Mouse (Mus musculus): ENCODE results near the gene Stard13. TPM values are rescaled to one million over a fixed set of nuclear protein-coding genes. Genes with fewer than 3 reads are reported as not detected.
A peak's percentile ranks its signal among the peaks of the same experiment; 100 is the strongest.

The Stard13 gene
- polyA plus RNA-seq, 1 experiment from 2014 or later = 4.2 TPM

DNA sequence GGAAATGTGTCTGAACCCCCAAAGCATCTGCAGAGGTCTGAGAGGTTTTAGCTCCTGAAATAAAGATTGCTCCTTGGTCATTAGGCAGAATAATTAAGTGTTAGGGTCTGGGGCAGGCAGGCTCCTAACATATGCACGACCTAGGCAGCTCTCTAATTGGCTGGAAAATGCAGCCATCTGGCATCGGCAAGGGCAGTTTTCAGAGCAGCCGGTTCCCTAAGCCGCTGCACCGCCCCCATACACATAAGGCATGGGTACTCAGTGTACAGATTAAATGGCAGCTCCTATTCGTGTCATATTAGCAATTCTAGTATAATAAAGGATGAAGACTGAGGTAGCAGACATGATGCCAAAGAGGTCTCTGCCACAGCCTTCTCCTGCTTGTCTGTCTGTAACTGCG is 206.5 kb downstream of the Stard13 start:
- H3K4me1 ChIP-seq = peaks cover 25% of the 10 kb centered on the region
- no peak overlapping the region for H3K27ac ChIP-seq (replicated peaks)
- WGBS = 45% methylated on average over 7 of the region's 7 CpGs

DNA sequence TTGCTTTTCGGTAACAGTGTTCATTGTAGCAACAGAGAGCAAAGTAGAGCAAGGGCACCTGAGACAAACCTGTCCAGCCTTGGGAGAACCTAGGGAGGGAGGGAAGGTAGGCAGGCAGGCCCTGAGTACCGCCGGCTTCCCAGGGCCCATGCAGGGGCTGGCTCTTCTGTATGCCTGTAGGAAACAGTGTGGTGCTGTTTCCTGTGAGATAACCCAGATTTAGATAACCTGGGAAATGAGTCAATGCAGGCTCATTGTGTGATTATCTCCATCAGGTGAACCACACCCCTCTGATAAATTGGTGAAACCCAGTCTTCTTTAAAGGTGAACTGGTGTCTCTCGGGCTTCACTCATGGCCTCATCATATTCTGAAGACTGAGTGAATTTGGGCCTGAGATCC is 207.6 kb downstream of the Stard13 start:
- Histone ChIP-seq H3K27me3 (replicated peaks; ENCODE audit: low read depth, poor library complexity, severe bottlenecking) (no peaks in the 10 kb centered on the region), H3K27ac (replicated peaks) (no peak overlapping the region), H3K4me3 (no peak overlapping the region), H3K9me3 (no peaks in the 10 kb centered on the region), H3K36me3 (replicated peaks) (no peaks in the 10 kb centered on the region), H3K4me1 (peaks cover 23% of the 10 kb centered on the region)
- no peak for DNase-seq (ENCODE audit: low spot score)
- WGBS = 89% methylated on average over 4 of the region's 4 CpGs

More for the DNA sequence above, 206.5 kb downstream of the Stard13 start:
- Histone ChIP-seq H3K4me3 (no peak overlapping the region), H3K27me3 (replicated peaks; ENCODE audit: low read depth, poor library complexity, severe bottlenecking) (no peaks in the 10 kb centered on the region), H3K9me3 (no peaks in the 10 kb centered on the region), H3K36me3 (replicated peaks) (no peaks in the 10 kb centered on the region)
- DNase-seq (ENCODE audit: low spot score) = peak; percentile 45

DNA sequence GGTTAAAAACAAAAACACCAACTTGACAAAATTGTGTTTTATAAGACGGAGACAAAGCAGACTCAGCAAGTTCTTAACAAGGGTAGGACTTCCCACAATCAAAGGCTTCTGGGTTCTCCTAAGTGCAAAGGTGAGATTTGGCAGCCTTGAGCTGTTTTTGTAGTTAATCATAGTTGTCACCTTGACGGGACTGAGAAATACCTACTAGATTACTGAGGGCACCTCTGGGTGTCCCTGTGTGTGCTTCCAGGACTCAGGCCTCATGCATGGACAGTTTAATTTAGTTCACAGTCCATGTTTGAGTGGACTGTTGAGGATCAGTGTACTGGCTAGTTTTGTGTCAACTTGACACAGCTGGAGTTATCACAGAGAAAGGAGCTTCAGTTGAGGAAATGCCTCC is 209.2 kb downstream of the Stard13 start:
- WGBS = 71% methylated on average over 2 of the region's 2 CpGs
- Histone ChIP-seq H3K36me3 (replicated peaks) (no peaks in the 10 kb centered on the region), H3K27me3 (replicated peaks; ENCODE audit: low read depth, poor library complexity, severe bottlenecking) (no peaks in the 10 kb centered on the region), H3K4me3 (no peak overlapping the region), H3K4me1 (peaks cover 31% of the 10 kb centered on the region), H3K9me3 (no peaks in the 10 kb centered on the region), H3K27ac (replicated peaks) (no peak overlapping the region)
- DNase-seq (ENCODE audit: low spot score) = no peak

DNA sequence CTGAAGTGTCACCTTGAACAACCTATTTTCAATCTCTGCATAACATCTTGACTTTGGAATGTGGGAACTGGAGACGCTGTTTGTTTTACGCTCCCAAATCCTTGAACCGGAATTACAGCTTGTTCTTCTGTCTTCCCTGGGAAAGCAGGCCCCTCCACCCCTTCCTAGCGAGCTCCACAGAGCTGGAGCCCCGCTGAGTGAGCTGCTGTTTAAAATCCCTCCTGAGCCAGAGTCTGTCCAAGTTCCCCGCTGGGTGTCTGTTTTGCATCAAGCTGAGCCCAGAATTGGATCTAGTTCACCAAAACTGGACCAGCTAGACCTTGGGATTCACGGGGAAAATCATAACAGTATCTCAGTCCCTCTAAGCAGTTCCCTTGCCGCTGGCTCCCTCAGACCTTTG is 210.2 kb downstream of the Stard13 start:
- H3K36me3 ChIP-seq (replicated peaks) = no peaks in the 10 kb centered on the region
- peak; percentile 58 for DNase-seq (ENCODE audit: low spot score)
- peak overlapping the region; percentile 32; the same call in 1 of the 2 replicates for H3K4me3 ChIP-seq
- 6% methylated on average over 8 of the region's 8 CpGs for WGBS
- H3K27me3 ChIP-seq (replicated peaks; ENCODE audit: low read depth, poor library complexity, severe bottlenecking) = no peaks in the 10 kb centered on the region
- no peaks in the 10 kb centered on the region for H3K9me3 ChIP-seq
- peak overlapping the region; percentile 60 for H3K27ac ChIP-seq (replicated peaks)
- peaks cover 34% of the 10 kb centered on the region for H3K4me1 ChIP-seq

DNA sequence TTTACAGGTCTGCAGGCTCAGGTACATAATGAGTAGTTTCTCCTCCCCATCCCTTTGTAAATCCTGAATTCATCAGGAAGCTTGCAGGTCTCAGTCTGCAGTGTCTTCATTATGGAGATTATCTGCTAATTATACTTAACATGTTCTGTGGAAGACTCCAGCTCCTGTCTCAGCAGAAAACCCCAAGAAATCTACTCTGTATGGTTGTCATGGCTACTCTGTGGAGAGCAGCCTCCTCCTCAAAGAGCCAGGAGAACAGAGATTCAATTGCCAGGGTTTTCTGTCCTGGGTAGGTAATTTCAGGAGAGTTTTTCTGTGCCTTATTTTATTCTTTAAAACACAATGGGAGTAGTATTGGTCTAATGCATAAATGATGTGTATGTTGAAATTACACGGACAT is 210.7 kb downstream of the Stard13 start:
- Histone ChIP-seq H3K4me1 (peaks cover 34% of the 10 kb centered on the region), H3K4me3 (no peak overlapping the region), H3K36me3 (replicated peaks) (no peaks in the 10 kb centered on the region), H3K27me3 (replicated peaks; ENCODE audit: low read depth, poor library complexity, severe bottlenecking) (no peaks in the 10 kb centered on the region), H3K9me3 (no peaks in the 10 kb centered on the region), H3K27ac (replicated peaks) (no peak overlapping the region)
- no peak for DNase-seq (ENCODE audit: low spot score)
- WGBS = 16% methylated on average over 1 of the region's 1 CpGs

DNA sequence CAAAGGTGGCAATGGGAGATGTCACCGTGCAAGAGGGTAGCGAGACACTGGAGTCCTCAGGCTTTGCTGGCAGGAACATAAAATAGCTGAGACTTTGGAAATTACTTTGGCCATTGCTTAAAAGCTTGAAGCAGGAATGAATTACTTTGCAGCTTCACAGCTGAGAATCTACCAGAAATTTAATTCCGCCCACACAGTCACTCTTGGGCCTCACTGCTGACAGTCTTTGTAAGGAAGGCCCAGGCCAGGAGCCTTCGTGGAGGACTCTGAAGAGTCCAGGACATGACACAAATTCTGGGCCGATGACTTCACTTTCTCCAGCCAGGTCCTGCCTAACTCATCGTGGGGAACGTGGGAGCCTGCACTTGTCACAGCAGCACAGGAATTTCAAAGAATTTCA is 211.6 kb downstream of the Stard13 start:
- Histone ChIP-seq H3K36me3 (replicated peaks) (no peaks in the 10 kb centered on the region), H3K27ac (replicated peaks) (no peak overlapping the region), H3K27me3 (replicated peaks; ENCODE audit: low read depth, poor library complexity, severe bottlenecking) (no peaks in the 10 kb centered on the region), H3K4me3 (no peak overlapping the region), H3K9me3 (no peaks in the 10 kb centered on the region), H3K4me1 (peaks cover 31% of the 10 kb centered on the region)
- 88% methylated on average over 7 of the region's 7 CpGs for WGBS
- no peak for DNase-seq (ENCODE audit: low spot score)

GRCm38 (mm10) chr5:151020831-151021230 is 212.8 kb downstream of the Stard13 start:
- 78% methylated on average over 14 of the region's 14 CpGs for WGBS
- no peak for DNase-seq (ENCODE audit: low spot score)
- H3K4me3 ChIP-seq = no peak overlapping the region
- H3K27ac ChIP-seq (replicated peaks) = no peak overlapping the region; the same call in 1 of the 2 replicates
- H3K36me3 ChIP-seq (replicated peaks) = no peaks in the 10 kb centered on the region
- H3K27me3 ChIP-seq (replicated peaks; ENCODE audit: low read depth, poor library complexity, severe bottlenecking) = no peaks in the 10 kb centered on the region
- H3K4me1 ChIP-seq = peaks cover 24% of the 10 kb centered on the region
- no peaks in the 10 kb centered on the region for H3K9me3 ChIP-seq

DNA sequence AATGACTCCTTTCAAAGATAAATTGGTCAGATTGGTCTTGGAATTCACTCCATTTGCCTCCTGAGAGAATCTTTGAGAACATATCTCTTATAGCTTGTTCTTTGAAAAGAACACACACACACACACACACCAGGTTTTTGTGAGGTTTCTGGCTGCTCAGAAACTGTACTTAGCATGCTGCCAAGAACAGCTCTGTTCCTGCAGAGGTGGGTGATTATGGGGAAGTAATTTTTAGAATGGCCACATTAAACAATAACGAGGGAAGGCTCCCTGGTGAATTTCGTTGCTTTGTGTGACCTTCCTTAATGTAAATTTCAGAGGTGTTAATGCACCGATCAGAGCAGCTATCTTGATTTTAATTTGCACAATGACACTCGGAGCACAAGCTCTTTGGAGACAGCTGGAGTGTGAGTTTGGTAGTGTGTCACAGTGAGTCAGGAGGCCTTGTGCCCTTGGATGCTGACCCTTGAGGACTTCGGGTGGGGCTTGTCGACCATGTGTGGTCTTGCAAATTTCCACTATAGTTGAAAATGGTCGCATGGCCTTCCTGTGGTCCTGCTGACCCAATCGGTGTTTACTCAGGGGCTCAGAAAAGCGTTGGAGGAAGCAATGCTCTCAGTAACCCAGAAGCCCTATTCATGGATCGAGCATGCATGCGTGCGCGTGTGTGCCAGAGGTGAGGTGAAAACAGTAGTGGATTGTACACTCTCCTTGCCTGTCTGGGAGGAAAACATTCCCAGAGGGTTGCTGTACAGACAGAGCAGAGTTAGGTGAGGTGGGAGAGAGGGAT is 213.4 kb downstream of the Stard13 start:
- H3K9me3 ChIP-seq = no peaks in the 10 kb centered on the region; the same call in 1 of the 2 replicates
- no peak overlapping the region; the same call in 1 of the 2 replicates for H3K27ac ChIP-seq (replicated peaks)
- WGBS = 80% methylated on average over 13 of the region's 13 CpGs
- no peak overlapping the region for H3K4me3 ChIP-seq
- H3K27me3 ChIP-seq (replicated peaks; ENCODE audit: low read depth, poor library complexity, severe bottlenecking) = no peaks in the 10 kb centered on the region
- H3K4me1 ChIP-seq = peaks cover 24% of the 10 kb centered on the region
- no peaks in the 10 kb centered on the region for H3K36me3 ChIP-seq (replicated peaks)
- DNase-seq (ENCODE audit: low spot score) = no peak

GRCm38 (mm10) chr5:151018959-151019358 is 214.7 kb downstream of the Stard13 start:
- H3K4me3 ChIP-seq = no peak overlapping the region
- no peak for DNase-seq (ENCODE audit: low spot score)
- H3K27me3 ChIP-seq (replicated peaks; ENCODE audit: low read depth, poor library complexity, severe bottlenecking) = no peaks in the 10 kb centered on the region
- WGBS = 79% methylated on average over 5 of the region's 5 CpGs
- no peaks in the 10 kb centered on the region for H3K36me3 ChIP-seq (replicated peaks)
- H3K4me1 ChIP-seq = peaks cover 23% of the 10 kb centered on the region
- H3K27ac ChIP-seq (replicated peaks) = peak overlapping the region; percentile 12; the same call in 1 of the 2 replicates
- peaks cover 10% of the 10 kb centered on the region; the same call in 1 of the 2 replicates for H3K9me3 ChIP-seq

DNA sequence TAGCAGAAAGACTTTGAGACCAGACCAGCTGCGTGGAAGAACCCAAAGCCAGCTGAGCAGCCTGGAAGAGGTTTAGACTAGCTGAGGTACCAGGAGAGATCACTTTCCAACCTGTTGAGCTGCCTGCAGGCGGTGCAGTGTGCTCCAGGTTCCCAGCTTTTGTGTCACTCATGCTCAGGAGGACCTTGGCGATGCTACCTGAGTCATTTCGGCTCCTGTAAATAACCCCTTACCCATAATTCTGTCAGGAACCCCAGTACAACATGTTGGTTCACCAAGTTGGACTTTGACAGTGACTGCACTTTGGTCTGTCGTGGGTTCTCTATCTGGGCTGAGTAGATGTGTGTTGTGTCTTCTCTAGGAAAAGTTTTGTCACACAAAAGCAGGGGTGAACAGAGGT is 215.2 kb downstream of the Stard13 start:
- DNase-seq (ENCODE audit: low spot score) = no peak
- Histone ChIP-seq H3K4me3 (no peak overlapping the region), H3K4me1 (peaks cover 18% of the 10 kb centered on the region), H3K9me3 (peaks cover 10% of the 10 kb centered on the region; the same call in 1 of the 2 replicates), H3K27me3 (replicated peaks; ENCODE audit: low read depth, poor library complexity, severe bottlenecking) (no peaks in the 10 kb centered on the region), H3K27ac (replicated peaks) (peak overlapping the region; percentile 12), H3K36me3 (replicated peaks) (no peaks in the 10 kb centered on the region)
- 76% methylated on average over 5 of the region's 5 CpGs for WGBS

DNA sequence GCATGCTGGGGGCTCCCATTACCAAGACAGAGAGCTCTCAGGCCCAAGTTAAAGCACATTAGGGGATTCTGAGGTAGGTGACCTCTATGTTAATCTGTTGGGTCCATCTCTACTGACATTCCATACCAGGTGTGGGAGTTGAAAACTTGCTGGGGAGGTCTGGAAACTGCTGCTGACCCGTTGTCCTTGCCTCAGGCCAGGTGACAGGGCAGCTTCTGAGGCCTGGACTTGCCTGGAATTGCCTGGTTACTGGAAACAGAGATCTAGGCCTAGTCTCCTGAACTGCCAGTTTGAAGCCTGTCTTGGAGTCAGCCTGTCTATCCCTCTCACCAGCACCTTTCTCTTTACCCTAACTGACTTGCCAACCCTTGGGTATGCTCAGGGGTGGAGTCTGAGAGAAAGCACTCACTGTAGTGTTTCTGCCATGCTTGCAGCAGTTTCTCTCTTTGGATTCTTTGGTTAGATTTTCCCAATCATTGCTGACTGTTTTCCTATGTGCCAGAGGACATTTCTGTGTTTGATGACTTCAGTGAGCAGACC is 229.3 kb downstream of the Stard13 start:
- H3K9me3 ChIP-seq = no peaks in the 10 kb centered on the region
- 67% methylated on average over 1 of the region's 1 CpGs for WGBS
- DNase-seq (ENCODE audit: low spot score) = no peak
- H3K27ac ChIP-seq (replicated peaks) = no peak overlapping the region
- no peak overlapping the region for H3K4me3 ChIP-seq
- H3K36me3 ChIP-seq (replicated peaks) = no peaks in the 10 kb centered on the region
- H3K27me3 ChIP-seq (replicated peaks; ENCODE audit: low read depth, poor library complexity, severe bottlenecking) = no peaks in the 10 kb centered on the region
- no peaks in the 10 kb centered on the region for H3K4me1 ChIP-seq

DNA sequence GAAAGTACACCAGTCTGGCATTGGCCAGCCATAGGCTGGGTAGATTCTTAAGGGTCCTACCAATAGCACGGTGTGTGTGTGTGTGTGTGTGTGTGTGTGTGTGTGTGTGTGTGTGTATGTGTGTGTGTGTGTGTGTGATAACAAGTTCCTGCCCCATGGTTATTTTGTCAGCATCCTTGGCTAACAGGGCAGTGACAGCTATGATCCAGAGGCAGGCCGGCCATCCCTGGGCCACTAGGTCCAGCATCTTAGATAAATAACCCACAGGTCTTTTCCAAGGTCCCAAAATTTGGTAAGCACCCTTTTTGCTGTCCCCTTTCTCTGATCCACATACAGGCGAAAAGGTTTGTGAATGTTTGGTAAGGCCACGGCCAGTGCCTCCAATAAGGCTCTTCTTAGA is 231.6 kb downstream of the Stard13 start:
- no peaks in the 10 kb centered on the region for H3K36me3 ChIP-seq (replicated peaks)
- no peak overlapping the region for H3K4me3 ChIP-seq
- H3K27me3 ChIP-seq (replicated peaks; ENCODE audit: low read depth, poor library complexity, severe bottlenecking) = no peaks in the 10 kb centered on the region
- H3K4me1 ChIP-seq = no peaks in the 10 kb centered on the region
- WGBS = 88% methylated on average over 4 of the region's 4 CpGs
- no peak overlapping the region for H3K27ac ChIP-seq (replicated peaks)
- DNase-seq (ENCODE audit: low spot score) = no peak
- H3K9me3 ChIP-seq = no peaks in the 10 kb centered on the region

DNA sequence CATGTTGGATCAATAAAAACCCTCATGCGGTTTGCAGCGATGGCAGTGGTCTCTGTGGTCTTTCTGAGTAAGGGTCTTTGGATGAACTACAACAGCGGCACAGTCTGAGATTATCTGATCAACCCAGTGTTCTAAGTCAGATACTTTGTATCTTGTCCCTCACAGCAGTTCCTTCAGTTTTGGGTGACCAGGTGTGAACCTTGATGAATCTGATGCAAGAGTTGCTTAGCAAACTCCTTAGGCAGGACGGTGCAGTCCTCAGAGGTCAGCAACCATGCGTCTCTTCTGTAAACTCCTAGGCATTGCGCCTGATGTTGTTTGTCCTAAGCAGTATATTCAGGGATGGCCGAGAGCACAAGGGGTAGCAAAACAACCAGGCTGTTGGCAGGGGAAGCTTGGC is 232.5 kb downstream of the Stard13 start:
- DNase-seq (ENCODE audit: low spot score) = no peak
- H3K9me3 ChIP-seq = no peaks in the 10 kb centered on the region
- 91% methylated on average over 7 of the region's 7 CpGs for WGBS
- no peak overlapping the region for H3K27ac ChIP-seq (replicated peaks)
- no peaks in the 10 kb centered on the region for H3K4me1 ChIP-seq
- no peaks in the 10 kb centered on the region for H3K27me3 ChIP-seq (replicated peaks; ENCODE audit: low read depth, poor library complexity, severe bottlenecking)
- H3K36me3 ChIP-seq (replicated peaks) = no peaks in the 10 kb centered on the region
- no peak overlapping the region for H3K4me3 ChIP-seq
